In the genomic region with DNA sequence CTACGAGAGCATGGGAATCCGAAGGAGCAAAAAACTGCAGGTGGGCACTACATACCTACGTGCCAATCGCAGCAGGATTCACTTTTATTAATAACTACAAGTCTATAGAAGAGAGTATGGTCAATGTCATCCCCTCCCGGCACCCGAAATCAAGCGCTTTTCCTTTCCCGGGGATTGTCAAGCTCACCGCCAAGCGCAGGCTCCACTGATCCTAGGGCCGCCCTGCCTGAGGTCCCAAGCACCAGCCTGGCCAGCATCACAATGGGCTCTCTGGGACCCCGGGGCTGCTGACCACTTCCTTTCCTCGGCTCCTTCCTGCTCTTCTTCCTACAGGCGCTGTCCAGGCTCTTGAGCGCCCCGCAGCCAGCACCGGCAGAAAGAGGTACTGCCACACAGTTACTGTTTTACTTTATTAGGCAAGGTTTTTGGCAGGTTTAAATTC, we compare ENCODE assay signal across 8 mouse cellular contexts. TPM values are rescaled to one million over a fixed set of nuclear protein-coding genes. Genes with fewer than 3 reads are reported as not detected.
A peak's percentile ranks its signal among the peaks of the same experiment; 100 is the strongest.
DNase-seq lines count a peak whose midpoint lies in the region; ATAC-seq lines count a peak whose summit lies in the region.

TSS of gene Usp45 (plus strand) at position 294 of the 442 bp plus-strand sequence.
TSS of gene Tstd3 (minus strand) at position 350 of the 442 bp plus-strand sequence.

- H3K9me3 ChIP-seq in forebrain, embryonic 15.5 days: no peaks in the 10 kb centered on the region
- no peaks in the 10 kb centered on the region for H3K9me3 ChIP-seq in neural tube, embryonic 14.5 days (ENCODE audit: control insufficient read depth, low read length)

- intact Hi-C loops in heart, postnatal 25 days (cut with DNase I): no loop called here

- peak within 1 kb of the TSS; percentile 77 for H3K4me3 ChIP-seq in forebrain, embryonic 15.5 days
- H3K4me3 ChIP-seq in neural tube, embryonic 14.5 days (ENCODE audit: low read depth, low read length): peak within 1 kb of the TSS; percentile 57

- 0 out of 2 replicates have a peak, but pooled peaks cover 4% of the 10 kb centered on the region for H3K4me1 ChIP-seq in forebrain, embryonic 15.5 days
- H3K4me1 ChIP-seq in neural tube, embryonic 14.5 days (ENCODE audit: control insufficient read depth, insufficient read depth, low read length): no peaks in the 10 kb centered on the region

- ATAC-seq in forebrain, embryonic 15.5 days (replicated peaks): peak; percentile 92
- ATAC-seq in neural tube, embryonic 14.5 days (ENCODE audit: low read depth): peak; percentile 97

- H3K4me2 ChIP-seq in forebrain, embryonic 15.5 days (replicated peaks): peak within 1 kb of the TSS; percentile 72
- peak within 1 kb of the TSS; percentile 47 for H3K4me2 ChIP-seq in neural tube, embryonic 14.5 days (ENCODE audit: low read depth, low read length)

- H3K27ac ChIP-seq in forebrain, embryonic 15.5 days (replicated peaks): peak within 1 kb of the TSS; percentile 33
- peak within 1 kb of the TSS; percentile 34 for H3K27ac ChIP-seq in neural tube, embryonic 14.5 days (ENCODE audit: low read depth, low read length)

- 1% methylated on average over 17 of the region's 17 CpGs for WGBS in forebrain, embryonic 15.5 days
- WGBS in neural tube, embryonic 14.5 days: 4% methylated on average over 17 of the region's 17 CpGs

- no peaks in the 10 kb centered on the region for H3K36me3 ChIP-seq in forebrain, embryonic 15.5 days
- H3K36me3 ChIP-seq in neural tube, embryonic 14.5 days (ENCODE audit: control insufficient read depth, insufficient read depth, low read length): no peaks in the 10 kb centered on the region

- peak within 1 kb of the TSS; percentile 70 for H3K9ac ChIP-seq in forebrain, embryonic 15.5 days (replicated peaks)
- H3K9ac ChIP-seq in neural tube, embryonic 14.5 days (replicated peaks; ENCODE audit: low read depth, low read length): peak within 1 kb of the TSS; percentile 57

- H3K27me3 ChIP-seq in forebrain, embryonic 15.5 days: no peaks in the 10 kb centered on the region
- no peaks in the 10 kb centered on the region for H3K27me3 ChIP-seq in neural tube, embryonic 14.5 days (ENCODE audit: control insufficient read depth, insufficient read depth, low read length)

- peak; percentile 72 for DNase-seq in ES-CJ7 (ENCODE audit: low read depth, low spot score)
- peak; percentile 85 for DNase-seq in cerebellum, adult 11-12 months
- peak; percentile 47 for DNase-seq in heart, postnatal 25 days (ENCODE audit: low spot score)
- peak; percentile 80 to 95 for DNase-seq in layer of hippocampus, adult 18-20 months (ENCODE audit: low spot score in 2 of 2)
- DNase-seq in lung, adult 18-20 months: peak; percentile 79 to 85
- peak; percentile 80 for DNase-seq in testis, postnatal 10 days (ENCODE audit: low spot score)

RNA-seq across cellular contexts. Expression of gene Usp45, which starts in this region (rescaled TPM):
- polyA plus RNA-seq in forebrain, embryonic 15.5 days (2015; fragmentation: Nextera tagmentation; extraction: Ambion mirVana): 7.0 and 8.8 TPM in 2 replicates
- 10 to 100 TPM; 11.3 to 14.7 TPM for total RNA-seq in heart, postnatal 25 days (2021)
- 10 to 100 TPM; 50.6 to 57.0 TPM for total RNA-seq in layer of hippocampus, adult 18-20 months (2021)
- 7.3 and 9.6 TPM in 2 replicates for polyA plus RNA-seq in neural tube, embryonic 14.5 days (2014; fragmentation: Nextera tagmentation; extraction: Ambion mirVana)

RNA-seq across cellular contexts. Expression of gene Tstd3, which starts in this region (rescaled TPM):
- polyA plus RNA-seq in forebrain, embryonic 15.5 days (2015; fragmentation: Nextera tagmentation; extraction: Ambion mirVana): 14.9 and 16.4 TPM in 2 replicates
- 10 to 100 TPM; 17.5 to 19.4 TPM for total RNA-seq in heart, postnatal 25 days (2021)
- total RNA-seq in layer of hippocampus, adult 18-20 months (2021): 10 to 100 TPM; 23.8 to 24.6 TPM
- 22.4 and 25.3 TPM in 2 replicates for polyA plus RNA-seq in neural tube, embryonic 14.5 days (2014; fragmentation: Nextera tagmentation; extraction: Ambion mirVana)

Comparison
In these comparisons a context has a peak if more than half of its experiments do, and no peak if none do; other contexts are left out.
1. Peak in every context shown above with its lines: DNase-seq, ATAC-seq, H3K4me3 ChIP-seq and H3K27ac ChIP-seq.